Mouse (Mus musculus) limb, embryonic 11.5 days (tissue): ENCODE results near the gene Med29. TPM values are rescaled to one million over a fixed set of nuclear protein-coding genes. Genes with fewer than 3 reads are reported as not detected.

Experiments used
- polyA plus RNA-seq: library from polyadenylated mRNA; unstranded; fragments of >200 nt; fragmentation: Nextera tagmentation; extraction: Ambion mirVana; gene quantifications from 2 replicates; pipeline ENCODE4 v1.2.1, GENCODE M21; 2014

Gene Med29
- polyA plus RNA-seq, 1 experiment from 2014 or later: 53.5 TPM

Other genes starting within 250 kb of the Med29 start
- gene Fbl, start 223.0 kb downstream of the Med29 start, polyA plus RNA-seq: 55.7 and 56.1 TPM in 2 replicates
- 19.2 and 20.1 TPM in 2 replicates for gene Dyrk1b, start 213.2 kb downstream of the Med29 start, polyA plus RNA-seq
- gene Eid2, start 124.8 kb downstream of the Med29 start, polyA plus RNA-seq: 12.8 and 16.2 TPM in 2 replicates
- gene Eid2b, start 115.0 kb downstream of the Med29 start, polyA plus RNA-seq: 11.4 TPM in 2 replicates
- gene Selenov, start 101.5 kb downstream of the Med29 start, polyA plus RNA-seq: 0.41 TPM in 1 of 2 replicates, not detected in the other
- gene Dll3, start 90.5 kb downstream of the Med29 start, polyA plus RNA-seq: 2.7 and 4.3 TPM in 2 replicates
- gene Timm50, start 80.6 kb downstream of the Med29 start, polyA plus RNA-seq: 184 and 205 TPM in 2 replicates
- gene Supt5, start 54.0 kb downstream of the Med29 start, polyA plus RNA-seq: 89.0 and 94.7 TPM in 2 replicates
- gene Rps16, start 42.1 kb downstream of the Med29 start, polyA plus RNA-seq: 1,100 and 1,120 TPM in 2 replicates
- 73.2 and 79.6 TPM in 2 replicates for gene Plekhg2, start 20.1 kb downstream of the Med29 start, polyA plus RNA-seq
- 5.6 and 6.1 TPM in 2 replicates for gene Zfp36, start 12.5 kb downstream of the Med29 start, polyA plus RNA-seq
- 83.5 and 94.9 TPM in 2 replicates for gene Paf1, start 243 bp upstream of the Med29 start, polyA plus RNA-seq
- gene Gmfg, start 44.7 kb upstream of the Med29 start, polyA plus RNA-seq: 5.8 and 7.5 TPM in 2 replicates
- 5.8 and 6.3 TPM in 2 replicates for gene Lrfn1, start 59.3 kb upstream of the Med29 start, polyA plus RNA-seq
- not detected in 2 replicates for gene Ifnl2, start 117.7 kb upstream of the Med29 start, polyA plus RNA-seq
- gene Ifnl3, start 130.1 kb upstream of the Med29 start, polyA plus RNA-seq: not detected in 2 replicates
- not detected in 2 replicates for gene Sycn, start 148.2 kb upstream of the Med29 start, polyA plus RNA-seq
- gene Nccrp1, start 154.5 kb upstream of the Med29 start, polyA plus RNA-seq: not detected in 2 replicates
- 37.5 and 37.6 TPM in 2 replicates for gene Samd4b, start 205.4 kb upstream of the Med29 start, polyA plus RNA-seq
- 37.4 and 44.5 TPM in 2 replicates for gene Pak4, start 205.5 kb upstream of the Med29 start, polyA plus RNA-seq
- gene Acp7, start 238.6 kb upstream of the Med29 start, polyA plus RNA-seq: not detected in 2 replicates